Mouse (Mus musculus) MEL (cell line): ENCODE measurements around the gene Clic1.
A peak's percentile ranks its signal among the peaks of the same experiment; 100 is the strongest.

ENCODE experiments used
- CHD2 ChIP-seq: IDR thresholded peaks from 2 replicates; pipeline ENCODE4 v1.6.1; 2011; ENCODE audit warnings: low read length, improper control_type of control experiment
- CTCF ChIP-seq, 3 experiments: IDR thresholded peaks in 2 of 3; conservative IDR thresholded peaks in 1 of 3; 2 replicates each; pipeline ENCODE4 v1.5.1; 2011 to 2012; ENCODE audit warnings: low read length in 3 of 3, low read depth in 2 of 3, mild to moderate bottlenecking in 2 of 3, improper control_type of control experiment in 1 of 3, inconsistent platforms in 1 of 3, mixed read lengths in 1 of 3, moderate library complexity in 1 of 3; ENCODE audit not compliant: control insufficient read depth in 1 of 3, insufficient read depth in 1 of 3, poor library complexity in 1 of 3, severe bottlenecking in 1 of 3
- EP300 ChIP-seq, 2 experiments: IDR thresholded peaks; 2 replicates each; pipeline ENCODE4 v1.6.1; 2011; ENCODE audit warnings: improper control_type of control experiment in 2 of 2, low read length in 2 of 2, low read depth in 1 of 2, mild to moderate bottlenecking in 1 of 2
- GABPA ChIP-seq: IDR thresholded peaks from 2 replicates; pipeline ENCODE4 v1.6.1; 2012; ENCODE audit warnings: low read depth, mild to moderate bottlenecking, inconsistent platforms, low read length, improper control_type of control experiment, moderate library complexity
- GATA1 ChIP-seq: IDR thresholded peaks from 2 replicates; pipeline ENCODE4 v1.6.1; 2011; ENCODE audit warnings: low read depth, low read length, improper control_type of control experiment
- MAX ChIP-seq: IDR thresholded peaks from 2 replicates; pipeline ENCODE4 v1.6.1; 2011; ENCODE audit warnings: low read length, improper control_type of control experiment
- NRF1 ChIP-seq: IDR thresholded peaks from 2 replicates; pipeline ENCODE4 v1.6.1; 2014; ENCODE audit warnings: low read depth, mild to moderate bottlenecking, inconsistent platforms, low read length, improper control_type of control experiment, moderate library complexity; ENCODE audit not compliant: poor library complexity, insufficient read depth, severe bottlenecking
- POLR2A ChIP-seq, 2 experiments: IDR thresholded peaks; 2 replicates each; pipeline ENCODE4 v1.6.1; 2011 to 2012; ENCODE audit warnings: low read length in 2 of 2, mild to moderate bottlenecking in 2 of 2, control low read depth in 1 of 2, improper control_type of control experiment in 1 of 2, low read depth in 1 of 2, moderate library complexity in 1 of 2; ENCODE audit not compliant: control insufficient read depth in 1 of 2, insufficient read depth in 1 of 2, poor library complexity in 1 of 2
- TCF12 ChIP-seq: IDR thresholded peaks from 2 replicates; pipeline ENCODE4 v1.6.1; 2014; ENCODE audit warnings: low read depth, mild to moderate bottlenecking, inconsistent platforms, low read length, improper control_type of control experiment, moderate library complexity
- USF2 ChIP-seq, 2 experiments: IDR thresholded peaks; 2 replicates each; pipeline ENCODE4 v1.6.1; 2011 to 2012; ENCODE audit warnings: improper control_type of control experiment in 2 of 2, low read length in 2 of 2, borderline replicate concordance in 1 of 2, inconsistent platforms in 1 of 2, low read depth in 1 of 2, mild to moderate bottlenecking in 1 of 2; ENCODE audit not compliant: insufficient read depth in 1 of 2
- ZC3H11A ChIP-seq: IDR thresholded peaks from 2 replicates; pipeline ENCODE4 v1.6.1; 2012; ENCODE audit warnings: low read depth, mild to moderate bottlenecking, inconsistent platforms, low read length, improper control_type of control experiment
- ZKSCAN1 ChIP-seq: IDR thresholded peaks from 2 replicates; pipeline ENCODE4 v1.6.1; 2012; ENCODE audit warnings: low read depth, mild to moderate bottlenecking, inconsistent platforms, low read length, improper control_type of control experiment, moderate library complexity

- TF ChIP-seq POLR2A (IDR thresholded peaks at IDR 0.05; ENCODE audit: control insufficient read depth in 1 of 2, insufficient read depth in 1 of 2, low read depth in 1 of 2, low read length in 2 of 2, poor library complexity in 1 of 2) (peak; percentile 74 to 80), CTCF (IDR thresholded peaks at IDR 0.05 in 2 of 3, conservative IDR thresholded peaks at IDR 0.05 in 1 of 3; ENCODE audit: control insufficient read depth in 1 of 3, insufficient read depth in 1 of 3, low read depth in 2 of 3, low read length in 3 of 3, poor library complexity in 1 of 3, severe bottlenecking in 1 of 3) (no peak), MAX (no peak), NRF1 (no peak), GABPA (0 out of 2 replicates have a peak, but pooled peaks have one; percentile 27), ZKSCAN1 (no peak), ZC3H11A (0 out of 2 replicates have a peak, but pooled peaks have one; percentile 16), TCF12 (no peak; the same call in 1 of the 2 replicates), EP300 (IDR thresholded peaks at IDR 0.05; ENCODE audit: low read depth in 1 of 2, low read length in 2 of 2) (peak; percentile 10 to 60; a peak in 2 of 4 replicates), CHD2 (no peak), USF2 (IDR thresholded peaks at IDR 0.05; ENCODE audit: borderline replicate concordance in 1 of 2, insufficient read depth in 1 of 2, low read depth in 1 of 2, low read length in 2 of 2) (no peak), GATA1 (peak; percentile 67)
Observed at GRCm38 (mm10) chr17:35051156-35052086, 1.7 kb downstream of the Clic1 start.
